Mouse (Mus musculus) forebrain, embryonic 13.5 days (tissue): ENCODE results near the gene Anks4b. TPM values are rescaled to one million over a fixed set of nuclear protein-coding genes. Genes with fewer than 3 reads are reported as not detected.

ENCODE experiments used
- ATAC-seq: fragments of 200-750 bp; cut with Nextera tagmentation; 2 replicates; pipeline ENCODE4 v1.8.0; 2017
- H3K27ac ChIP-seq: fragments of 300-500 bp; sonication (generic); 2 replicates; pipeline ENCODE4 v1.5.1; 2015; ENCODE audit warnings: inconsistent platforms, mild to moderate bottlenecking, moderate library complexity
- H3K27me3 ChIP-seq: fragments of 300-500 bp; sonication (generic); 2 replicates; pipeline ENCODE4 v1.6.1; 2015; ENCODE audit warnings: mild to moderate bottlenecking, inconsistent platforms
- H3K36me3 ChIP-seq: fragments of 300-500 bp; sonication (generic); 2 replicates; pipeline ENCODE4 v1.6.1; 2015; ENCODE audit warnings: mild to moderate bottlenecking, inconsistent platforms; ENCODE audit not compliant: poor library complexity, severe bottlenecking
- H3K4me1 ChIP-seq: fragments of 300-500 bp; sonication (generic); 2 replicates; pipeline ENCODE4 v1.6.1; 2015; ENCODE audit warnings: inconsistent platforms
- H3K4me2 ChIP-seq: fragments of 300-500 bp; sonication (generic); 2 replicates; pipeline ENCODE4 v1.6.1; 2015; ENCODE audit warnings: inconsistent platforms, mild to moderate bottlenecking, moderate library complexity
- H3K4me3 ChIP-seq: fragments of 300-500 bp; sonication (generic); 2 replicates; pipeline ENCODE4 v1.5.1; 2015; ENCODE audit warnings: mild to moderate bottlenecking, inconsistent platforms
- H3K9ac ChIP-seq: fragments of 300-500 bp; sonication (generic); 2 replicates; pipeline ENCODE4 v1.6.1; 2015; ENCODE audit warnings: mild to moderate bottlenecking, inconsistent platforms
- H3K9me3 ChIP-seq: fragments of 300-500 bp; sonication (generic); replicated peaks from 2 replicates; pipeline ENCODE4 v1.6.1; 2016; ENCODE audit warnings: inconsistent platforms
- WGBS: fragments of 180-500 bp; shearing (Covaris S2); methylation state at CpG from one replicate; pipeline ENCODE4 v1.1.7; 2015; 5-methylcytosine and 5-hydroxymethylcytosine counted together
- polyA plus RNA-seq: library from polyadenylated mRNA; unstranded; fragments of >200 nt; fragmentation: Nextera tagmentation; extraction: Ambion mirVana; gene quantifications from 2 replicates; pipeline ENCODE4 v1.2.1, GENCODE M21; 2015

The Anks4b gene
- polyA plus RNA-seq, 1 experiment from 2014 or later = not detected

GRCm38 (mm10) chr7:120163581-120164251 is 9.9 kb upstream of the Anks4b start:
- WGBS = 91% methylated on average over 11 of the region's 11 CpGs
- ATAC-seq = no peak
- H3K4me3 ChIP-seq = no peak overlapping the region

GRCm38 (mm10) chr7:120172188-120172700 is 1.4 kb upstream of the Anks4b start:
- H3K27ac ChIP-seq = no peak overlapping the region
- H3K4me3 ChIP-seq = no peak overlapping the region
- H3K9me3 ChIP-seq = no peaks in the 10 kb centered on the region
- H3K9ac ChIP-seq = no peak overlapping the region
- WGBS = 100% methylated on average over 1 of the region's 1 CpGs
- no peaks in the 10 kb centered on the region for H3K4me1 ChIP-seq
- H3K36me3 ChIP-seq = no peaks in the 10 kb centered on the region
- no peaks in the 10 kb centered on the region for H3K27me3 ChIP-seq
- no peak for ATAC-seq
- no peak overlapping the region for H3K4me2 ChIP-seq

More at GRCm38 (mm10) chr7:120163581-120164251, 9.9 kb upstream of the Anks4b start:
- Histone ChIP-seq H3K27ac (no peak overlapping the region), H3K36me3 (no peaks in the 10 kb centered on the region), H3K4me2 (no peak overlapping the region), H3K4me1 (no peaks in the 10 kb centered on the region), H3K9ac (no peak overlapping the region), H3K27me3 (peaks cover 56% of the 10 kb centered on the region), H3K9me3 (no peaks in the 10 kb centered on the region)

DNA sequence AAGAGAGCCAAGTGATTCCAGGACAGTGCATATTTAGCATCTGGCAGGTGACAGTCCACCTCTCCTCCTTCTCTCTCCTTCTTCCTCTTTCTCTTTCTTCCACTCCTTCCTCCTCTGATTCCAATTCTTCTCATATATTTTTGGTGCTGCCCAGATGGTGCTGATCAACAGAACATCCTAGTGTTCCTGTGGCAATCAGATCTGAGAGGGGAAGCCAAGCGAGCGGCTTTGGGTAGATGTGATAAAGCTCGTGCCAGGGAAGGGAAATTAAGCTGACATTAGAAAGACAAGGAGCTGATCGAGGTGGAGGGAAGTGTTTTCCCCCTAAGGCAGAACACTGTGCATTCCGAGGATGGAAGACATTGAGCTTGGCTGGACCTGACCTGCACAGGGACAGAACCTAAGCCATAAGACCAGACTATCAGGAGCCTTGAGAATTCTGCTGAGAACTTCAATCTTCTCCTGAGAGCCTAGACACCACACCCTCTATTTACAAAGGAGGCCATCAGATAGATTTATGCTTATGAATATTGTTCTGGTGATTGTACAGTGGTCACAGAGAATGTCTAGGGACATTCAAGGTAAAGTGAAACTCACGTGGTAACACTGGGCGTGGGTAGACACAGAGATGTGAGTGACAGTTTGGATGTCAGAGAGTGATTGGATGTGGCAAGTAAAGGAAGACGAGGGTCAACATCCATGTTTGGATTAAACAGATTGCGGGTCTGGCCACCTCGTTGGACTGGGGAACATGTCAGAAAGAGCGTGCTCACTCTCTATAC is 1.3 kb downstream of the Anks4b start:
- no peak overlapping the region for H3K4me2 ChIP-seq
- H3K4me1 ChIP-seq = peaks cover 7% of the 10 kb centered on the region; the same call in 1 of the 2 replicates
- WGBS = 90% methylated on average over 11 of the region's 11 CpGs
- H3K27ac ChIP-seq = no peak overlapping the region
- H3K27me3 ChIP-seq = no peaks in the 10 kb centered on the region
- H3K9me3 ChIP-seq = no peaks in the 10 kb centered on the region
- ATAC-seq = no peak
- H3K36me3 ChIP-seq = no peaks in the 10 kb centered on the region
- H3K9ac ChIP-seq = no peak overlapping the region
- H3K4me3 ChIP-seq = no peak overlapping the region

- Histone ChIP-seq H3K4me1 (peaks cover 7% of the 10 kb centered on the region; the same call in 1 of the 2 replicates), H3K4me3 (no peak overlapping the region), H3K4me2 (no peak overlapping the region), H3K9ac (no peak overlapping the region), H3K9me3 (no peaks in the 10 kb centered on the region), H3K36me3 (no peaks in the 10 kb centered on the region), H3K27me3 (no peaks in the 10 kb centered on the region), H3K27ac (no peak overlapping the region)
- no peak for ATAC-seq
- 85% methylated on average over 3 of the region's 3 CpGs for WGBS
These were observed 4.0 kb downstream of the Anks4b start for GRCm38 (mm10) chr7:120177611-120178010.

GRCm38 (mm10) chr7:120178935-120179334 is 5.3 kb downstream of the Anks4b start:
- Histone ChIP-seq H3K4me2 (no peak overlapping the region), H3K9me3 (no peaks in the 10 kb centered on the region), H3K36me3 (no peaks in the 10 kb centered on the region), H3K9ac (no peak overlapping the region), H3K4me3 (no peak overlapping the region), H3K27me3 (no peaks in the 10 kb centered on the region), H3K4me1 (peaks cover 7% of the 10 kb centered on the region; the same call in 1 of the 2 replicates), H3K27ac (no peak overlapping the region)
- 13% methylated on average over 2 of the region's 2 CpGs for WGBS
- no peak for ATAC-seq

- ATAC-seq = no peak
- peaks cover 7% of the 10 kb centered on the region; the same call in 1 of the 2 replicates for H3K4me1 ChIP-seq
- no peak overlapping the region for H3K27ac ChIP-seq
- no peaks in the 10 kb centered on the region for H3K27me3 ChIP-seq
- no peak overlapping the region for H3K4me3 ChIP-seq
- H3K36me3 ChIP-seq = no peaks in the 10 kb centered on the region
- 91% methylated on average over 5 of the region's 5 CpGs for WGBS
- no peak overlapping the region for H3K9ac ChIP-seq
- H3K9me3 ChIP-seq = no peaks in the 10 kb centered on the region
- no peak overlapping the region for H3K4me2 ChIP-seq
These were observed 6.9 kb downstream of the Anks4b start for GRCm38 (mm10) chr7:120180547-120180946.

DNA sequence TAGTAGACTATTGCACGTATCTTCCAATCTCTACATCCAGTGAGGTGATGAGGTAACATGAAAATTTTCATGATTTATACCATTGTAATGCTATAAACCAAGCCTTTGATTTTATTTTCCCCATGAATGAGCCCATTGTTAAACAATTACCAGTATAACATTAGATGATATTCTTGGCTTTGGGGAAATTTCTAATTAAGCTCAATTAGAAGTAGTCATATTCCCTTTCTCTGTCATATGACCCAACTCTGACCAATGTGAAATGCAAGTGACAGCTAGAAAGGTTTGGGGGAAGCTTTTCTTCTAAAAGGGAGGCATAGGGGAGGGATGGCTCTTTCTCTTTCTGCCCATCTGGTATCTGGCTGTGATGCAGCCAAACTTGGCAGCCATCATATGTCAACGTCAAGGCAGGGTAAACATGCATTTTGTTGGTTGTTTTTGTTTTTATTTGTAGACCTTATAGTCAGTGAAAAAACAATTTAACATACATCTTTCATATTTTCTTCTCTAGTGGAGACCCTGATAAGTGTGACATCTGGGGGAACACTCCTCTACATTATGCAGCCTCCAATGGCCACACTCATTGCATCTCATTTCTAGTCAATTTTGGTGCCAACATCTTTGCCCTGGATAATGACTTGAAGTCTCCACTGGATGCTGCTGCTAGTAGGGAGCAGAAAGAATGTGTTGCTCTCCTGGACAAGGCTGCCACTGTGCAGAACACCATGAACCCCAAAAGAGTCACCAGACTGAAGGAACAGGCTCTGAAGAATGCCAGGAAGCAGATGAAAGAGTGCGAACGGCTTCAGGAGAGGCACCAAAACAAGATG is 8.0 kb downstream of the Anks4b start:
- Histone ChIP-seq H3K4me1 (peaks cover 7% of the 10 kb centered on the region; the same call in 1 of the 2 replicates), H3K4me3 (no peak overlapping the region), H3K9me3 (no peaks in the 10 kb centered on the region), H3K4me2 (no peak overlapping the region), H3K27ac (no peak overlapping the region), H3K9ac (no peak overlapping the region), H3K36me3 (no peaks in the 10 kb centered on the region), H3K27me3 (no peaks in the 10 kb centered on the region)
- peak; percentile 51; the same call in 1 of the 2 replicates for ATAC-seq
- 96% methylated on average over 4 of the region's 4 CpGs for WGBS

DNA sequence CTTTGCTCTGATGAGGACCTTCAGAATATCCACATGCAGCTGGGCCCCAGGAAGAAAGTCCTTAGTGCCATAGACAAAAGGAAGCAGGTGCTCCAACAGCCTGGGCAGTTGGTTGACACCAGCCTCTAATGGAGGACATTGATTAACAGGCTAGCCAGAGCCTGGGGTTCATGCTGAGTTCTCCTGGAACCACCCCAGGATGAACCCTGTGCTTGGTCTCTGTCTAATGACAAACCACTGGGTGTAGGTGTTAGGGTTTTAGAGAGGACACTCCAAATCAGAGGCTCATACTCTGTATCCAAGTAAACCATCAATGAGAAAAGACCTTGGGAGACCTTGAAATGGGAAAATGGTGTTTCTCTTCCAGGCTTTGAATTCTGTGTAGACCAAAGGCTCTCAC is 9.2 kb downstream of the Anks4b start:
- ATAC-seq = no peak
- H3K9me3 ChIP-seq = no peaks in the 10 kb centered on the region
- no peak overlapping the region for H3K4me3 ChIP-seq
- no peak overlapping the region for H3K9ac ChIP-seq
- H3K27me3 ChIP-seq = no peaks in the 10 kb centered on the region
- no peak overlapping the region for H3K27ac ChIP-seq
- H3K4me2 ChIP-seq = no peak overlapping the region
- H3K36me3 ChIP-seq = no peaks in the 10 kb centered on the region
- H3K4me1 ChIP-seq = peaks cover 7% of the 10 kb centered on the region; the same call in 1 of the 2 replicates

DNA sequence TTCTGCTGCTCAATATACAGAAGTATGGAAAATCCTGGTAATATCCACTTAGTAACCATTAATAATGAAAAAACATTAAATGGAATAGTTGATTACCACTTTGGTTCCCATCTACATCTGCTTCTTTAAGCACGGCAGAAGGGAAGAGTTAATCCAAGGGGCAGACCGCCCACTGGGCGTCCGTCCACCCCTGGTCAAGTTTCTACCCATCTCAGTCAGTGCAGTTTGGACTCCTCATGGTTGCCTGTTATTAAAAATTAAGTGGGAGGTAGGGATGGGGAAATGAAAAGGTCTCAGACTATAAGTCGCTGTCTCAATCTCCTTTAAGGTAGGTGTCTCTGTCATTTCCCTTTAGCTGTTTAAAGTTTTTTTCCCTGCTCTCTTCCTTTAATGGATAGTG is 15.3 kb downstream of the Anks4b start:
- ATAC-seq = no peak
- H3K4me2 ChIP-seq = no peak overlapping the region
- H3K36me3 ChIP-seq = no peaks in the 10 kb centered on the region
- H3K27ac ChIP-seq = no peak overlapping the region
- H3K9ac ChIP-seq = no peak overlapping the region
- no peaks in the 10 kb centered on the region for H3K9me3 ChIP-seq
- H3K4me3 ChIP-seq = no peak overlapping the region
- WGBS = 89% methylated on average over 5 of the region's 5 CpGs
- H3K4me1 ChIP-seq = no peaks in the 10 kb centered on the region; the same call in 1 of the 2 replicates
- H3K27me3 ChIP-seq = no peaks in the 10 kb centered on the region

- Histone ChIP-seq H3K27ac (no peak overlapping the region), H3K9ac (no peak overlapping the region), H3K27me3 (no peaks in the 10 kb centered on the region), H3K4me2 (no peak overlapping the region), H3K4me3 (no peak overlapping the region), H3K36me3 (no peaks in the 10 kb centered on the region), H3K9me3 (no peaks in the 10 kb centered on the region), H3K4me1 (no peaks in the 10 kb centered on the region; the same call in 1 of the 2 replicates)
- 79% methylated on average over 8 of the region's 8 CpGs for WGBS
- ATAC-seq = no peak
These were observed 15.9 kb downstream of the Anks4b start for GRCm38 (mm10) chr7:120189369-120190149.

GRCm38 (mm10) chr7:120190150-120190665 is 16.6 kb downstream of the Anks4b start:
- WGBS = 67% methylated on average over 8 of the region's 8 CpGs
- no peak overlapping the region for H3K9ac ChIP-seq
- no peaks in the 10 kb centered on the region; the same call in 1 of the 2 replicates for H3K4me1 ChIP-seq
- no peak overlapping the region for H3K4me3 ChIP-seq
- no peaks in the 10 kb centered on the region for H3K36me3 ChIP-seq
- H3K27ac ChIP-seq = no peak overlapping the region
- H3K27me3 ChIP-seq = no peaks in the 10 kb centered on the region
- no peaks in the 10 kb centered on the region for H3K9me3 ChIP-seq
- no peak for ATAC-seq
- H3K4me2 ChIP-seq = no peak overlapping the region
